Mouse (Mus musculus) urinary bladder, postnatal 25 days (tissue): ENCODE results near the gene Gm11032.
"Not testable (repeated sequence)": the region's sequence is repeated elsewhere in the genome, so short reads cannot be mapped to it uniquely, and the experiment has no call there.

Experiments
- DNase-seq: peaks from one replicate; pipeline ENCODE4 v3.0.0; 2022; ENCODE audit warnings: low spot score

Gm11032 gene

GRCm38 (mm10) chr11:4625931-4626330, 6.1 kb downstream of the Gm11032 start:
- DNase-seq, result no peak

- no peak for DNase-seq
Observed at GRCm38 (mm10) chr11:4627636-4628035, 7.8 kb downstream of the Gm11032 start.

GRCm38 (mm10) chr11:4629861-4630280, 10.0 kb downstream of the Gm11032 start:
- DNase-seq, result no peak

- DNase-seq, result no peak
Observed at GRCm38 (mm10) chr11:4633420-4633819, 13.6 kb downstream of the Gm11032 start.

DNA sequence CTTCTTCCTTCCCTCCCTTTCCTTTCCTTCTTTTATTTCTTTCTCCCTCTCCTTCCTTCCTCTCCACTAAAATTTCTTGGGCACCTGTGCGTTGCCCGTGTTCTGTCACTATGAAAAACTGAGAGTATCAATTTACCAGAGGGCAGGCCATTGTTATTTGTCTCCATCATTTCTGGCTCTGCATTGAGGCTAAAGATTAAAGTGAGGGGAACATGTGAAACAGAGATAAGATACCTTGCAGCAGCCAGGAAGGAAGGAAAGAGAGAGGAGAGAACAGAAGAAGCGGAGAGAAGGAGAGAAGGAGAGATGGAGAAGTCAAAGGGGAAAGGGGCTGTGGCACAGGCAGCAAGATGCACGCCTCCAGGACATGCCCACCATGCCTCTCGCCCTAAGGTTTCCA, 14.5 kb downstream of the Gm11032 start:
- DNase-seq, result no peak

GRCm38 (mm10) chr11:4636782-4637342, 17.0 kb downstream of the Gm11032 start:
- DNase-seq, result no peak

DNA sequence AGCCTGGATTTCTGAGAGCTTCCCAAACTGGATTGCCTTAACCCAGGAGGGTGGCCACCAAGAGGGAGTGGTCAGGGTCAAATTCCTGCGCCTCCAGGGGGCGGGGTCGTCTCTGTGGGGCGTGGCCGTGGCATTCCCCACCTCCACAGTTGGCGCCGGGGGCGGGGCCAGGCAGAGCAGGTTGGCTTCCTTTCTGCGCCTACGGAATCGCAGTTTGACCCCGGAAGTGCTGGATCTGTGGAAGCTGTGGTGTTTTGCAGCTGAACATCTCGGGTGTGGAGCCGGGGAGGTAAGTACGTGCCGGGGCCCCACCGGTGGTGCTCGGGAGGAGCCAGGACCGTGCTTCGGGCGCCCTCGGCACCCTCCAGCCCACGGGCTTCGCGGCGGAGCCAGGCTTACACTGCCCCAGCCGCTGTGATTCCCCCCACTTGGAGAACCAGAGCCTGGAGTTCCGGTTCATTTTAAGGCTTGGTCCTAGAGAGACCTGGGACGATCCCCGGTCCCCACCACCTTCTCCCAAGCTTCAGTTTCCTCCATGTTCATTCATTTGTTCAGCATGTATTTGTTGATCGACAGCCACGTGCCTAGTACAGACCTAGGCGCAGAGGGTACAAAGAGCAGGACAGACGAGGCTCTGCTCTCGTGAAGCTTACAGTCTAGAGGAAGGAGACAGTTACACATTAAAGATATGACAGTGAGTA, 17.8 kb downstream of the Gm11032 start, which contains the start of gene Ascc2:
TSS of gene Ascc2 (plus strand) at position 214 of the 701 bp plus-strand sequence.
- peak; percentile 99 for DNase-seq

GRCm38 (mm10) chr11:4638261-4638660, 18.4 kb downstream of the Gm11032 start:
- no peak for DNase-seq

GRCm38 (mm10) chr11:4641185-4641584, 21.3 kb downstream of the Gm11032 start:
- DNase-seq, result no peak

- no peak for DNase-seq
Observed at GRCm38 (mm10) chr11:4643722-4644121, 23.9 kb downstream of the Gm11032 start.

- DNase-seq, result not testable (repeated sequence)
Observed at GRCm38 (mm10) chr11:4645180-4645579, 25.3 kb downstream of the Gm11032 start.

DNA sequence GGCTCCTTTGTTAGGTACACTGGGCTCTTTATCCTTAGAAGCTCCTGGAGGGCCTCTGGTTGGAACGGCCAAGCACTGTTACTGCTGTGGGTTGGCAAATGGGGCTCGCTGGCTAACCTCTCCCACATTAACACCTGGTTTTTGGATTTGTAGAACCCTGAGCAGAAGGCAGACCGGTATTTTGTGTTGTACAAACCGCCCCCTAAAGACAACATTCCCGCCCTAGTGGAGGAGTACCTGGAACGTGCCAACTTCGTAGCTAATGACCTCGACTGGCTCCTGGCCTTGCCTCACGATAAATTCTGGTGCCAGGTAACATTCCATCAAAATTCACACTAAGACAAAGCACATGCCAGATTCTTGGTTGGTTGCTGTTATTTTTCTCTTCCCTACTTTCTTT, 26.5 kb downstream of the Gm11032 start:
- DNase-seq, result no peak

DNA sequence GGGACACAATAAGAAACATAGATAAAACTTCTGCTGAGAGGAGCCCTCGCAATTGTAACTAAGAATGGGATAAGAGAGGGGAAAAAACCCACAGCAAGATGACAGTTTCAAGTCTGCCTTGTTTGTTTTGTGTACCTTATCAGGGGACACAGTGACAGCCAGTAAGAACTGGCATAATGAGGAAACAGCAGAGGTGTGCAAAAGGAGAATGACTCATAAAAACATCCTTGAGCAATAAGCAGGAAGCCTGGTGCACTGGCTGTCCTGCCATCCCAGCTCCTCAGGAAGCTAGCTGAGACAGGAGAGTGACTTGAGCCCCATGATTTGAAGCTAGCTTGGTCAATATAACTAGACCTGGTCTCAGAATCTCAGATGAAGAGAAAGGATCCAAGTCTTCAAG, 40.0 kb downstream of the Gm11032 start:
- DNase-seq, result no peak

DNA sequence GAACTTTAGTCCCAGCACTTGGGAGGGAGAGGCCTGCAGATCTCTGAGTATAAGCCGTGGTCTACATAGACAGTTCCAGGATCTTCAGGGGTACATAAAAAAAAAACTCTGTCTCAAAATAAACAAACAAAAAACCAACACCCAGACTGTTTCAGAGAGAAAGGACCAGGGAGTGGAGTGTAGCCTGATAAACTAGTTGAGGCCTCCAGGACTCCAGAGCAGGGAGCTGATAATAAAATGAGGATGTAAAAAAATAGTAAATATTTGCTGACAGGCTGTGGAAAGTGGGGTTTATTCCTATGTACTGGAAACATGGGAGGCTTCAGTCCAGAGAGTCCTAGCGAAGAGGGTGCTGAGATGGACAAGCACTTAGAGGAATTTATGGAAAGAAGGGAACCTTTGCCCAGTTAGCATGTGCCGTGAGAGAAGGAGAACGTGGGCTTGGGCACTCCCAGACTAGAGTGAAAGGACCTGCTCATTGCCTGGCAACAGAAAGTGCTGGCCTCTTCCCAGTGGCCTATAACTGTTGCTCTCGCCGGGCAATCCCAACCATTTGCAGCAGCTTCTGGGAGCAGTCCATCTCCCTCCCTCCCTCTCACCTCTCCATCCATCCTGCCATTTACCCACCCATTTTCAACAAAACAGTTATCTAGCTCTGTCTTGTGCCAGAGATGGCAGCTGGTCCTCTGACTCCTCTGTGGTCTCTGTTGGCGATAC, 40.6 kb downstream of the Gm11032 start:
- no peak for DNase-seq

DNA sequence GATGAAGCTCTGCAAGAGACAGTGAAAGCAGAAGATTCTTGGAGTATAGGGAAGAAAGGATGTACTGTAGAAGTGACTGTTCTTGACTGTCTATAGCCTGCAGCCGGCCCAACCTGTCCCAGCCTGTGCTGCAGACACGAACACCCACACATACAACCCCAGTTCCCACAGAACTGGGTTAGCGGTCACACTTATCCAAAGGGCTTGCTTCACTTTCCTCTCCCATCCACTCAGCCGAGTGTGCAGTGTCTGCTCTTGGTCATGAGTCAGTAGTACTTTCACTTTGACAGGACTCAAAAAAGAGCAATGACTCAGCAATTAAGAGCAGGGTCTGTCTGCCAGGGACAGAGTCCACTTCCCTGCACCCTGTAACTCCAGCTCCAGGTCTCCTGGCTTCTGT, 41.5 kb downstream of the Gm11032 start:
- no peak for DNase-seq

- no peak for DNase-seq
Observed at GRCm38 (mm10) chr11:4661871-4662495, 42.1 kb downstream of the Gm11032 start.

GRCm38 (mm10) chr11:4662496-4662878, 42.6 kb downstream of the Gm11032 start:
- no peak for DNase-seq
